Mouse (Mus musculus) embryonic facial prominence, embryonic 11.5 days (tissue): ENCODE results near the gene Card9. TPM values are rescaled to one million over a fixed set of nuclear protein-coding genes. Genes with fewer than 3 reads are reported as not detected.

Experiments used
- ATAC-seq: fragments of 200-750 bp; cut with Nextera tagmentation; replicated peaks from 2 replicates; pipeline ENCODE4 v1.8.0; 2017; ENCODE audit warnings: low read depth; ENCODE audit not compliant: insufficient number of reproducible peaks, low FRiP score, low TSS enrichment
- DNase-seq: peaks from one replicate; pipeline ENCODE4 v3.0.0-alpha.2; 2015; ENCODE audit warnings: low spot score
- H3K27ac ChIP-seq: fragments of 300-500 bp; sonication (generic); replicated peaks from 2 replicates; pipeline ENCODE4 v1.5.1; 2014; ENCODE audit warnings: mild to moderate bottlenecking, low read depth, low read length, control low read depth
- H3K27me3 ChIP-seq: fragments of 300-500 bp; sonication (generic); 2 replicates; pipeline ENCODE4 v1.6.1; 2014; ENCODE audit warnings: mild to moderate bottlenecking, low read length, moderate library complexity, mixed read lengths; ENCODE audit not compliant: control insufficient read depth, insufficient read depth
- H3K36me3 ChIP-seq: fragments of 300-500 bp; sonication (generic); replicated peaks from 2 replicates; pipeline ENCODE4 v1.6.1; 2014; ENCODE audit warnings: low read depth, mild to moderate bottlenecking, low read length, moderate library complexity, mixed read lengths; ENCODE audit not compliant: control insufficient read depth, insufficient read depth
- H3K4me1 ChIP-seq: fragments of 300-500 bp; sonication (generic); 2 replicates; pipeline ENCODE4 v1.6.1; 2014; ENCODE audit warnings: low read length, mixed read lengths; ENCODE audit not compliant: control insufficient read depth, insufficient read depth
- H3K4me2 ChIP-seq: fragments of 300-500 bp; sonication (generic); 2 replicates; pipeline ENCODE4 v1.6.1; 2014; ENCODE audit warnings: low read depth, mild to moderate bottlenecking, control low read depth, low read length, moderate library complexity
- H3K4me3 ChIP-seq: fragments of 300-500 bp; sonication (generic); 2 replicates; pipeline ENCODE4 v1.5.1; 2014; ENCODE audit warnings: low read depth, low read length, control low read depth
- H3K9ac ChIP-seq: fragments of 300-500 bp; sonication (generic); replicated peaks from 2 replicates; pipeline ENCODE4 v1.6.1; 2014; ENCODE audit warnings: mild to moderate bottlenecking, control low read depth, low read length
- H3K9me3 ChIP-seq: fragments of 300-500 bp; sonication (generic); replicated peaks from 2 replicates; pipeline ENCODE4 v1.6.1; 2016; ENCODE audit warnings: mild to moderate bottlenecking, low read length, inconsistent platforms, mixed read lengths; ENCODE audit not compliant: control insufficient read depth
- WGBS: fragments of 180-500 bp; shearing (Covaris S2); extraction: QIAGEN DNeasy Blood & Tissue Kit; methylation state at CpG from one replicate; pipeline ENCODE4 v1.1.7; 2014; 5-methylcytosine and 5-hydroxymethylcytosine counted together
- polyA plus RNA-seq: library from polyadenylated mRNA; unstranded; fragments of >200 nt; fragmentation: Nextera tagmentation; extraction: Ambion mirVana; gene quantifications from 2 replicates; pipeline ENCODE4 v1.2.1, GENCODE M21; 2014

The Card9 gene
- polyA plus RNA-seq, 1 experiment from 2014 or later, result 0.41 TPM

DNA sequence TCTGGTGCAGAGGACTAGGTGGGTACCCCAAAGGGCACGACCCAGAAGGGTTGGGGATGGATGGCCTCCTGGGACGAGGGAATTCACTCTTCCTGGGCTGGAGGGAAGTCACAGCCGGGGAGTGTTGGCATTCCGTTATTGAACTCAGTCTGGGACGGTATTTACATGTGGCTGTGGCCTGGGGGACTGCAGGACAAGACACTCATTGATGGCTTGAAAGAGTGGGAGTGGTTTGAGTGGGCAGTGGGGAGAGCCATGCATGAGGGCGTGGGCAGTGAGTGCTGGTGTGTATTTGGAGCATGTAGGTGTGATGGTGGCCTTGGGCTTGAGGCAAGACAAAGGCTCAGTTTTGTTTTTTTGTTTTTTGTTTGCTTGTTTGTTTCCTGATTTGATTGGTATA lies 30.0 kb downstream of the Card9 start:
- WGBS, result 42% methylated on average over 6 of the region's 6 CpGs
- Histone ChIP-seq H3K36me3 (peaks cover 16% of the 10 kb centered on the region), H3K4me3 (no peak overlapping the region)

DNA sequence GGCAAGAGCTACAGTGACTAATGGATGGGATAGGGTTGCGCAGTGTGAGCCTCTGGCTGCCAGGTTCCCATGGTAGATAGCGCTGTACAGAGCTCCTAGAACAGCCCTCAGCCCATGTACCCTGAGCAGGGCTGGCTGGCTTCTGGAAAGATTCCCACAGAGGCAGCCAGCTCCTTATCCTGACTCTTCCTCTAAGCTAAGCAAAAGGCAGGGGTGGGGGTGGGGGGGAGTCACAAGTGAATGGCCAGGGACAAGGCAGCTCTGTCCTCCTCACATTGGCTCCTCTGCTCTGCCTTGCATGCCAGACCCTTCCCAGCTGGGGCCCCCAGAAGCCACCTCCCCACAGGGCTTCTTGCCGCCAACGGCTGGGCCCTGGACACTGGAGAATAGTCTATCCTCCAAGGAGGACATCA lies 30.7 kb downstream of the Card9 start:
- no peak overlapping the region for H3K9ac ChIP-seq
- no peak for ATAC-seq
- no peak for DNase-seq
- H3K9me3 ChIP-seq, result no peaks in the 10 kb centered on the region
- H3K27ac ChIP-seq, result no peak overlapping the region
- peaks cover 19% of the 10 kb centered on the region for H3K36me3 ChIP-seq
- H3K4me2 ChIP-seq, result no peak overlapping the region
- no peak overlapping the region for H3K4me3 ChIP-seq
- H3K4me1 ChIP-seq, result no peaks in the 10 kb centered on the region
- H3K27me3 ChIP-seq, result no peaks in the 10 kb centered on the region
- 57% methylated on average over 4 of the region's 4 CpGs for WGBS

More for the DNA sequence above, 30.0 kb downstream of the Card9 start:
- Histone ChIP-seq H3K27ac (no peak overlapping the region), H3K9ac (no peak overlapping the region), H3K4me1 (no peaks in the 10 kb centered on the region), H3K27me3 (no peaks in the 10 kb centered on the region), H3K4me2 (no peak overlapping the region), H3K9me3 (no peaks in the 10 kb centered on the region)
- DNase-seq, result no peak
- no peak for ATAC-seq

DNA sequence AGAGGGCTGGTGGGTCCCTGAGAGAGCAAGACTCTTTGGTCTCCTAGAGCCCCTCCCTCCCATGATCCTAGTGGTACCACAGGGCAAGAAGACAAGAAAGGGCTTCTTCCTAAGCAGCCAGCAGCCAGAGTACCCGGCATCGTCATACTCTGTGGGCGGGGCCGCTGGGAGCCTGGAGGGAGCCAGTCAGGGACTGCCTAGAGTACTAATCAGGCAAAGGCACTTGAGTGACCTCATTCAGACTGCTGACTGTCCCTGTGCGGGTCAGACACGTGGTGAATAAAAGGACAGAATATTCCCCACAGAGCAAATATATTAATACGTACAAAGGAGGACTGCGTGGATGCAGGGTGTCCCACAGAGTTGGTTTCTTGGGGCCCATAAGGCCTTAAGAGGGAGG lies 31.3 kb downstream of the Card9 start:
- Histone ChIP-seq H3K4me1 (no peaks in the 10 kb centered on the region), H3K9ac (no peak overlapping the region), H3K27ac (no peak overlapping the region), H3K27me3 (no peaks in the 10 kb centered on the region), H3K4me2 (no peak overlapping the region), H3K4me3 (no peak overlapping the region), H3K9me3 (no peaks in the 10 kb centered on the region), H3K36me3 (peaks cover 24% of the 10 kb centered on the region)
- DNase-seq, result no peak
- ATAC-seq, result no peak; the same call in 1 of the 2 replicates
- 50% methylated on average over 8 of the region's 8 CpGs for WGBS

DNA sequence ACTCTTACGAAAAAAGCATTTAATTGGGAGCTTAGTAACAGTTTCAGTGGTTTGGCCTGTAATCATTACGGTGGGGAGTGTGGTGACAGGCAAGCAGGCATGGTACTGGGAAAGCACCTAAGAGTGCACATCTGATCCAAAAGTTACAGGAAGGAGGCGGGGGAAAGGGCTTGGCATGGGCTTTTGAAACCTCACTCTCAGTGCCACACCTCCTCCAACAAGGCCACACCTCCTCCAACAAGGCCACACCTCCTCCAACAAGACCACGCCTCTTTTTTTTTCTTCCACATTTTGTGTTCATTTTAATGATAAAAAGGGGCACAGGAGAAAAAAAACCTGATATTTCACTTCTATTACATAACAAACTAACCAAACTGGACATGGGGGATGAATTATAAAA lies 32.9 kb downstream of the Card9 start:
- peaks cover 32% of the 10 kb centered on the region for H3K36me3 ChIP-seq

DNA sequence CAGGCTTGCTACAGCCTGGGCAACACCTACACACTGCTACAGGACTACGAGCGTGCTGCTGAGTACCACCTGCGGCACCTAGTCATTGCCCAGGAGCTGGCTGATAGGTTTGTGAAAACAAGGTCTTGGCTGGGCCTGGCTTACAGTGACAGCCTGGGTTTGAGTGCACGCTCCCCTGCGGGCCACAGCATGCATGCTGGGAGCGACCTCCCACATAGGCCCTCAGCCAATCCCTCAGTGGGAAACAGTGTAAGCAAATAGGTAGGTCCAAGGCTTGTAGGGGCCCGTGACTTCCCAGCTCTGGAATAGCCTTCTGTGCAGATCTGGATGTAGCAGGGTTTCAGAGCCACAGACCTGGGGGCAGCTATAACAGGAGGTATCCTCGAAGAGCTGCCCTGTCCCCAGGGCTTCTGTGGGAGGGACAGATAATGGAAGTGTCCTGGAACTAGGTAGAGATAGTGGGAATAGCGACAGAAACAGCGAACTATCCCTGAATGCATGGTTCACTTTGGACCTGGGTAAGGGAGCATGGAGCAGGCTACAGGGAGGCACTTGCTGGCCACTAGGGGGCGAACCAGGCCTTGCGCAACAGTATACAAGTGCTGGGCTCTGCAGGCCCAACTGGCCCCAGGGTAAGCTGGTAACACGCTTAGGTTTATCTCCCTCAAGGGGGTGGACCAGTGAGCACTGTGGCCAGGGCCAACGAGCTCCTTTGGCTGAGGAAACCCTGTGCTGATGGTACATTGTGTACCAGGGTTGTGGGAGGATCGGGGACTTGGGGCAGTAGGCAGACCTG lies 35.1 kb downstream of the Card9 start:
- Histone ChIP-seq H3K9me3 (no peaks in the 10 kb centered on the region), H3K4me1 (no peaks in the 10 kb centered on the region), H3K9ac (no peak overlapping the region), H3K4me3 (no peak overlapping the region), H3K27ac (no peak overlapping the region), H3K27me3 (no peaks in the 10 kb centered on the region), H3K36me3 (peaks cover 30% of the 10 kb centered on the region), H3K4me2 (no peak overlapping the region)
- DNase-seq (peak; percentile 70), ATAC-seq (peak; percentile 79)
- 66% methylated on average over 15 of the region's 15 CpGs for WGBS

More for the DNA sequence above, 32.9 kb downstream of the Card9 start:
- ATAC-seq (no peak), DNase-seq (no peak)
- H3K27me3 ChIP-seq, result no peaks in the 10 kb centered on the region
- no peak overlapping the region for H3K27ac ChIP-seq
- H3K4me2 ChIP-seq, result no peak overlapping the region
- 84% methylated on average over 4 of the region's 4 CpGs for WGBS
- H3K9ac ChIP-seq, result no peak overlapping the region
- no peaks in the 10 kb centered on the region for H3K9me3 ChIP-seq
- H3K4me3 ChIP-seq, result no peak overlapping the region
- no peaks in the 10 kb centered on the region for H3K4me1 ChIP-seq

DNA sequence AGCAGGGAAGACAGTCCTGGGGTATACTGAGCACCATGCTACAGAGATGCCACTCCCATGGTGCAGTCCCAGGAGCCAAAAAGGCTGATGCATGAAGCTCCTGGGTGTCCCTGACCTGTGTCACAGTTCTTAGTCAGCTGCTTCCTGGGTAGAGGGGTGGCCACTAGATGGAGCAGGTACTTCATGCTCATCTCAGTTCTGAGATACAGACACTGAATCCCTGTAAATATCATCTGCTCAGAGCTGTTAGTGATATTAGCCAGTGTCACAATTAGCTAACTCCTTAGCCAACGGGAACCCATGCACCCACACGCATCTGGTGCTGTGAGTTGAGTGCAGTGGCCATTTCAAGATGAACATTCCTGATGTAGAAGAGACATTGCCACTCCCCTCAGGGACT lies 35.8 kb downstream of the Card9 start:
- H3K4me3 ChIP-seq, result no peak overlapping the region
- no peaks in the 10 kb centered on the region for H3K4me1 ChIP-seq
- H3K27me3 ChIP-seq, result no peaks in the 10 kb centered on the region
- no peak overlapping the region for H3K9ac ChIP-seq
- no peaks in the 10 kb centered on the region for H3K9me3 ChIP-seq
- DNase-seq (no peak), ATAC-seq (no peak)
- H3K27ac ChIP-seq, result no peak overlapping the region
- H3K36me3 ChIP-seq, result peaks cover 30% of the 10 kb centered on the region
- 80% methylated on average over 2 of the region's 2 CpGs for WGBS
- H3K4me2 ChIP-seq, result no peak overlapping the region

DNA sequence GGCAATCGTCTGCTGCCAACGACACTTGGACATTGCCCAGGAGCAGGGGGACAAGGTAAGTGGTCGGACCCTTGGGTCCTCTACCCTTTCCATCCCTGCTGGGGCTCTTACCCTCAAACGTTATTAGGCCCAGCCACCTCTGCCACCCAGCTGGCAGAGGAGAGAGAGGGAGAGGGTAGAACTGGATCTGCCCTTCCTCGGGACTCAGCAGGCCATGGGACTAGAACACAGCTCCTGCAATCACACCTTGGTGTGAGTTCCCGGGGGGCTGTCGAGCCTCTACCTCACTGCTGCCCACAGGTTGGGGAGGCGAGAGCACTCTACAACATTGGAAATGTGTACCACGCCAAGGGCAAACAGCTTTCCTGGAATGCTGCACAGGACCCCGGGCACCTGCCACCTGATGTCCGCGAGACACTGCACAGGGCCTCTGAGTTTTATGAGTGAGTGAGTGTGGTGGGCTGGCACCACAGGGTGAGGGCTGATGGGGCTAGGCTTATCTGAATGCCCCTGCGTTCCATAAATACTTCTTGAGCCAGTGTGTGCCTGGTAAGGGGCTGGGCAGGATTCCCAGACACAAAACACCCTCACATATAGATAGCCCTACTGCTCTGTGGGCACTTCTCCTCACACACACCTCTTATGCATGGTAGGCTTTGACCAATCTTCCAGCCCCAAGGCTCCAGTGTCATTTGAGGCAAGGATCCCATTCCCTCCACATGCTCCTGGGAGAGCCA lies 37.0 kb downstream of the Card9 start:
- no peak for ATAC-seq
- H3K27ac ChIP-seq, result no peak overlapping the region
- H3K36me3 ChIP-seq, result peaks cover 30% of the 10 kb centered on the region
- no peaks in the 10 kb centered on the region for H3K27me3 ChIP-seq
- 91% methylated on average over 13 of the region's 13 CpGs for WGBS
- no peaks in the 10 kb centered on the region for H3K9me3 ChIP-seq
- no peak overlapping the region for H3K4me3 ChIP-seq
- no peaks in the 10 kb centered on the region for H3K4me1 ChIP-seq
- no peak overlapping the region for H3K4me2 ChIP-seq
- no peak for DNase-seq
- H3K9ac ChIP-seq, result no peak overlapping the region
